In genomic region chr1:73221863-73222262, GRCm38 (mm10) we compare ENCODE assay signal across 21 mouse cellular contexts.
DNase-seq lines count a peak whose midpoint lies in the region; ATAC-seq and TF ChIP-seq lines count a peak whose summit lies in the region.
"Had no signal": no experiment of that assay in that cellular context is flagged by ENCODE, and none has a peak within 500 bp of the region (broad histone marks: within the 10 kb centered on the region; RNA-seq: fewer than 3 reads in every experiment).

No protein-coding gene starts in this region.

- H3K4me1 ChIP-seq in kidney, postnatal 0 days (replicated peaks; ENCODE audit: insufficient read depth, low read length), result no peaks in the 10 kb centered on the region
- H3K4me1 ChIP-seq in thymus, adult 2 months (replicated peaks; ENCODE audit: control insufficient read depth, insufficient read depth, low read length), result no peaks in the 10 kb centered on the region
- 0 out of 2 replicates have a peak, but pooled peaks cover 4% of the 10 kb centered on the region for H3K4me1 ChIP-seq in liver, postnatal 0 days (ENCODE audit: insufficient read depth)
- H3K4me1 ChIP-seq: embryonic facial prominence, embryonic 13.5 days; limb, embryonic 15.5 days; midbrain, embryonic 12.5 days had no signal

- no peaks in the 10 kb centered on the region for H3K9me3 ChIP-seq in kidney, postnatal 0 days (replicated peaks; ENCODE audit: low read length)
- H3K9me3 ChIP-seq in liver, postnatal 0 days (ENCODE audit: low read length), result no peaks in the 10 kb centered on the region
- H3K9me3 ChIP-seq: embryonic facial prominence, embryonic 13.5 days; limb, embryonic 15.5 days; midbrain, embryonic 12.5 days had no signal

- no peak for TF ChIP-seq POLR2A in thymus, adult 2 months (IDR thresholded peaks at IDR 0.05; ENCODE audit: control insufficient read depth, extremely low read depth, insufficient read depth, low read length, poor library complexity)

- DNase-seq in heart, adult 11 months, result peak; percentile 95
- no peak for DNase-seq in heart, postnatal 14 days
- DNase-seq in adrenal gland, postnatal 10 days, result peak; percentile 16
- peak; percentile 22 for DNase-seq in embryo, embryonic 9.5 days (ENCODE audit: extremely low spot score)
- peak; percentile 47 for DNase-seq in kidney, postnatal 0 days (ENCODE audit: low spot score)
- no peak for DNase-seq in thymus, adult 2 months
- DNase-seq in liver, postnatal 0 days, result no peak
- no peak for DNase-seq in cerebellum, postnatal 36 days
- DNase-seq: B cell, adult 2 months; cerebellum, adult 11 months; cerebellum, postnatal 25 days; lung, postnatal 36 days; right cerebral cortex, postnatal 25 days; thymus, postnatal 14 days had no signal

- no peak overlapping the region for H3K4me2 ChIP-seq in kidney, postnatal 0 days (ENCODE audit: low read length)
- H3K4me2 ChIP-seq in liver, postnatal 0 days (ENCODE audit: low read depth, low read length), result no peak overlapping the region
- H3K4me2 ChIP-seq: embryonic facial prominence, embryonic 13.5 days; hindbrain, embryonic 14.5 days; limb, embryonic 15.5 days; midbrain, embryonic 12.5 days had no signal

- 8% methylated on average over 2 of the region's 2 CpGs for WGBS in kidney, postnatal 0 days
- WGBS in thymus, adult 2 months, result 26% methylated on average over 2 of the region's 2 CpGs
- WGBS in liver, postnatal 0 days (ENCODE audit: insufficient replicate concordance), result 10% methylated on average over 2 of the region's 2 CpGs

- intact Hi-C loops in heart, postnatal 14 days (cut with DNase I), result no loop called here

- H3K4me3 ChIP-seq in kidney, postnatal 0 days (replicated peaks; ENCODE audit: low read depth, low read length), result no peak overlapping the region
- H3K4me3 ChIP-seq in thymus, adult 2 months (ENCODE audit: control insufficient read depth, insufficient read depth, low read length), result no peak overlapping the region
- H3K4me3 ChIP-seq in liver, postnatal 0 days (ENCODE audit: low read depth, low read length), result no peak overlapping the region
- H3K4me3 ChIP-seq: embryonic facial prominence, embryonic 13.5 days; limb, embryonic 15.5 days; midbrain, embryonic 12.5 days had no signal

- no peak overlapping the region for H3K9ac ChIP-seq in kidney, postnatal 0 days (ENCODE audit: low read depth, low read length)
- H3K9ac ChIP-seq in liver, postnatal 0 days (replicated peaks), result no peak overlapping the region
- H3K9ac ChIP-seq: embryonic facial prominence, embryonic 13.5 days; hindbrain, embryonic 14.5 days; limb, embryonic 15.5 days; midbrain, embryonic 12.5 days had no signal

- H3K27me3 ChIP-seq in kidney, postnatal 0 days (ENCODE audit: insufficient read depth, low read length), result no peaks in the 10 kb centered on the region
- H3K27me3 ChIP-seq in thymus, adult 2 months (ENCODE audit: control insufficient read depth, insufficient read depth, low read length), result no peaks in the 10 kb centered on the region
- H3K27me3 ChIP-seq in liver, postnatal 0 days (ENCODE audit: insufficient read depth, low read length), result no peaks in the 10 kb centered on the region
- H3K27me3 ChIP-seq: embryonic facial prominence, embryonic 13.5 days; limb, embryonic 15.5 days; midbrain, embryonic 12.5 days had no signal

- ATAC-seq in kidney, postnatal 0 days (replicated peaks; ENCODE audit: low FRiP score, low read depth), result no peak
- no peak for ATAC-seq in liver, postnatal 0 days
- ATAC-seq: forebrain, embryonic 16.5 days; intestine, embryonic 16.5 days had no signal

- no peak overlapping the region for H3K27ac ChIP-seq in kidney, postnatal 0 days
- no peak overlapping the region for H3K27ac ChIP-seq in thymus, adult 2 months (ENCODE audit: control insufficient read depth, insufficient read depth, low read length)
- no peak overlapping the region for H3K27ac ChIP-seq in liver, postnatal 0 days (ENCODE audit: low read depth)
- H3K27ac ChIP-seq: embryonic facial prominence, embryonic 13.5 days; hindbrain, embryonic 14.5 days; limb, embryonic 15.5 days; midbrain, embryonic 12.5 days; stomach, postnatal 0 days had no signal

- TF ChIP-seq EP300 in liver, postnatal 0 days (IDR thresholded peaks at IDR 0.05; ENCODE audit: low read depth), result no peak

- no peaks in the 10 kb centered on the region for H3K36me3 ChIP-seq in kidney, postnatal 0 days (ENCODE audit: insufficient read depth, low read length)
- no peaks in the 10 kb centered on the region for H3K36me3 ChIP-seq in thymus, adult 2 months (ENCODE audit: control insufficient read depth, insufficient read depth, low read length)
- H3K36me3 ChIP-seq in liver, postnatal 0 days (replicated peaks; ENCODE audit: insufficient read depth, low read length), result no peaks in the 10 kb centered on the region
- H3K36me3 ChIP-seq: embryonic facial prominence, embryonic 13.5 days; limb, embryonic 15.5 days; midbrain, embryonic 12.5 days had no signal

- no peak for TF ChIP-seq CTCF in kidney, postnatal 0 days (IDR thresholded peaks at IDR 0.05; ENCODE audit: low read depth)
- no peak for TF ChIP-seq CTCF in thymus, adult 2 months (IDR thresholded peaks at IDR 0.05; ENCODE audit: borderline replicate concordance, control insufficient read depth, extremely low read depth, insufficient read depth, low read length, poor library complexity)
- TF ChIP-seq CTCF in liver, postnatal 0 days (IDR thresholded peaks at IDR 0.05; ENCODE audit: low read depth), result no peak

Comparison
In these comparisons a context has a peak if more than half of its experiments do, and no peak if none do; other contexts are left out.
1. DNase-seq: peak in heart, adult 11 months (single experiment), adrenal gland, postnatal 10 days (single experiment), embryo, embryonic 9.5 days (single experiment) and kidney, postnatal 0 days (single experiment); none in heart, postnatal 14 days (0 of 2), thymus, adult 2 months (single experiment), liver, postnatal 0 days (single experiment) and cerebellum, postnatal 36 days (0 of 2).